Mouse (Mus musculus) MEL-GATA-1-ER (cell line): ENCODE measurements around the gene Akap10.
"Not testable (repeated sequence)": the region's sequence is repeated elsewhere in the genome, so short reads cannot be mapped to it uniquely, and the experiment has no call there.

Experiments used
- DNase-seq: peaks from one replicate; pipeline ENCODE4 v3.0.0-alpha.2; 2012; ENCODE audit warnings: low read depth; ENCODE audit errors: extremely low read depth

Akap10 gene

GRCm38 (mm10) chr11:61930098-61930517, at the start of gene Akap10:
Gene Akap10, minus strand, starts transcription at chr11:61930252.
- DNase-seq, result peak; percentile 87

- DNase-seq, result no peak
Observed at GRCm38 (mm10) chr11:61975783-61976182, 45.7 kb upstream of the Akap10 start.

- DNase-seq, result no peak
Observed at GRCm38 (mm10) chr11:61974106-61974707, 44.2 kb upstream of the Akap10 start.

GRCm38 (mm10) chr11:61971441-61972221, 41.6 kb upstream of the Akap10 start:
- DNase-seq, result no peak

GRCm38 (mm10) chr11:61970901-61971300, 40.8 kb upstream of the Akap10 start:
- DNase-seq, result no peak

- no peak for DNase-seq
Observed at GRCm38 (mm10) chr11:61968875-61969274, 38.8 kb upstream of the Akap10 start.

- no peak for DNase-seq
Observed at GRCm38 (mm10) chr11:61967034-61967433, 37.0 kb upstream of the Akap10 start.

- DNase-seq, result no peak
Observed at GRCm38 (mm10) chr11:61964611-61965010, 34.6 kb upstream of the Akap10 start.

GRCm38 (mm10) chr11:61963193-61963592, 33.1 kb upstream of the Akap10 start:
- no peak for DNase-seq

- no peak for DNase-seq
Observed at GRCm38 (mm10) chr11:61962684-61963083, 32.6 kb upstream of the Akap10 start.

- no peak for DNase-seq
Observed at GRCm38 (mm10) chr11:61960096-61960495, 30.0 kb upstream of the Akap10 start.

- not testable (repeated sequence) for DNase-seq
Observed at GRCm38 (mm10) chr11:61958706-61959105, 28.7 kb upstream of the Akap10 start.

GRCm38 (mm10) chr11:61957296-61957813, 27.3 kb upstream of the Akap10 start:
- DNase-seq, result peak; percentile 98

- peak; percentile 81 for DNase-seq
Observed at GRCm38 (mm10) chr11:61956572-61957295, 26.7 kb upstream of the Akap10 start, which contains the start of gene Specc1. Gene Specc1, plus strand, starts transcription at chr11:61956763.

- no peak for DNase-seq
Observed at GRCm38 (mm10) chr11:61955951-61956350, 25.9 kb upstream of the Akap10 start.

GRCm38 (mm10) chr11:61955136-61955535, 25.1 kb upstream of the Akap10 start:
- no peak for DNase-seq

GRCm38 (mm10) chr11:61950632-61951031, 20.6 kb upstream of the Akap10 start:
- peak; percentile 73 for DNase-seq

- no peak for DNase-seq
Observed at GRCm38 (mm10) chr11:61949315-61949714, 19.3 kb upstream of the Akap10 start.

GRCm38 (mm10) chr11:61946608-61947007, 16.6 kb upstream of the Akap10 start:
- peak; percentile 96 for DNase-seq

GRCm38 (mm10) chr11:61944417-61944816, 14.4 kb upstream of the Akap10 start:
- DNase-seq, result no peak

GRCm38 (mm10) chr11:61942903-61943302, 12.9 kb upstream of the Akap10 start:
- DNase-seq, result peak; percentile 94

GRCm38 (mm10) chr11:61937761-61938160, 7.7 kb upstream of the Akap10 start:
- no peak for DNase-seq
